Mouse (Mus musculus): ENCODE measurements at regions not wholly inside any gene's neighbourhood (a gene's known extent, or its start where the extent isn't known, plus 50 kb on each side); places are given as distances from the start of the nearest gene placed in this dataset.
"Not testable (repeated sequence)": the region's sequence is repeated elsewhere in the genome, so short reads cannot be mapped to it uniquely, and the experiment has no call there.

DNA sequence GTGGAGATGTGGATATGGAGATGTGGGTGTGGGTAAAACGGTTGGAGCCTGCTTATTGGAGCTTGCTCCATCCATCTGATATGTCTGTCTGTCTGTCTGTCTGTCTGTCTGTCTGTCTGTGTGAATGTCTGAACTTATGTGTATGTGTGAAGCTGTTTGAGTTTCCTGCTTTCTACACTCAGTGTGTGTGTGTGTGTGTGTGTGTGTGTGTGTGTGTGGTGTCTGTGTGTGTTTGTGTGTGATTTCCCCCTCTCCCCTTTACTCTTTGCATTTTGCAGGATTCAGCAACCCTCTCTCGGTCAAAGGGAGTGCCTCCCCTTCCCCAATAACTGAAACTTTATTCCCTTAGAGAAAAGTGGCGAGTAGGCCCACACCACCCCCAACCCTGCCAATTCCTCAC is 75.3 kb downstream of the Pdia4 start:
- TF ChIP-seq POLR2A (IDR thresholded peaks at IDR 0.05; ENCODE audit: control insufficient read depth, extremely low read depth, insufficient read depth, low read length, poor library complexity); CTCF (IDR thresholded peaks at IDR 0.05; ENCODE audit: borderline replicate concordance, control insufficient read depth, extremely low read depth, insufficient read depth, low read length, poor library complexity): not testable (repeated sequence)
